Mouse (Mus musculus): Measurements from ENCODE around the gene Habp4. TPM values are rescaled to one million over a fixed set of nuclear protein-coding genes. Genes with fewer than 3 reads are reported as not detected.

Habp4 gene
- polyA plus RNA-seq (2012; rRNA removed), result 32.6 and 37.6 TPM in 2 replicates

DNA sequence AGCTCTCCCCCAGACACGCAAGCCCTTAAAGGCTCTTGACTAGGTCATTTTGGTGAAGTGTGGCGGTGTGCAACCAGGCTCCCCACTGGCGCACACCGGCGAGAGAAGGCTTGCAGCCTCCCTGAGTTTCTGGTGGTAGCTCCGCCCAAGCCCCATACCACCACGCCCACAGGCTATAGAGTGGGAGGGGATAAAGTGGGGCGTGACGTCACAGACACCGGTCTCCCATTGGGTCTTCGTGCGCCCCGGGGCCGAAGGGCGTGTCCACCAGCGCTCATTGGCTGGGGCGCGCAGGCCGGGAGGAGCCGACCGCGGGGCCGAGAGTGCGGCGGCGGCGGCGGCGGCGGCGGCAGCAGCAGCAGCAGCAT lies at the start of gene Habp4:
Gene Habp4, plus strand, starts transcription at position 277 of the 368 bp plus-strand sequence.

DNA sequence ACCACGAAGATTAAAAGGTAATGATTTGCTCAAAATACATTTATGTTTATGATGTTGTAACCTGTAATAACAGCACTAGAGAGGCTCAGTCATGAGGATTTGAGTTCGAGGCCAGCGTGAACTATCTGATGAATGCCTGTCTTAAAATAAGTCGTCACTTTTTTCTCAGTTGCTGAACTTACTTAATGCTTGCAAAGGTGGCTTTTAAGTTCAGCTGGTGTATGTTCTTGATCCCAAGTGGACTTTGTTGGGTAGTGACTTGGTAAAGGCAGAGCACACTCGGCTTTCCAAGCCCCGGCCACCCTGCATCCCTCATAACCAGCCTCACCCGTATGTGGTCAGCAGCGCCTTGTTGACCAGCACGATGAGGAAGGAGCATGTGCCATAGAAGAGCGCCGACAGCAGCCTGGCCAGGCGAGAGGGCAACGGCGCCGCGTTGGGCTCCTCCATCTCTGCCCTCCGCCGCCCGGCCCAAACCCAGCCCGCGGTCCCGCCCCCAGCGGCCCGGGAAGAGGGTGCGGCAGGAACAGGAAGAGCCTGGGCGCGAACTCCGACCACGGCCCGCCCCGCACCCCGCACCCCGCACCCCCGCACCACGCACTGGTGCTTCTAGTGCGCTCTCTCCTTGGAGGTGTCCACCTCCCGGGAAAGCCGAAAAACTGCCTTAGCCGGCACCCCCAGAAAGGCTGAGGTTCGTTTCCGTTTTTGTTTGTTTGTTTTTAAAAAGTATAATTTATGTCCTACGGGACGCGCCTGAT lies 32.6 kb upstream of the Habp4 start, which contains the start of gene Slc35d2:
Gene Slc35d2, minus strand, starts transcription at position 511 of the 758 bp plus-strand sequence.

GRCm38 (mm10) chr13:64153083-64153682 lies 8.4 kb upstream of the Habp4 start, which contains the start of gene Zfp367:
Zfp367 (minus strand) TSS chr13:64153202.

Other genes starting within 250 kb of the Habp4 start
- gene Hsd17b3, start 72.6 kb upstream of the Habp4 start, polyA plus RNA-seq (2012; rRNA removed), result 0.10 and 0.23 TPM in 2 replicates
- 1.4 and 3.1 TPM in 2 replicates for gene Slc35d2, start 32.5 kb upstream of the Habp4 start, polyA plus RNA-seq (2012; rRNA removed)
- 12.5 and 14.2 TPM in 2 replicates for gene Zfp367, start 8.6 kb upstream of the Habp4 start, polyA plus RNA-seq (2012; rRNA removed)
- gene Cdc14b, start 113.5 kb downstream of the Habp4 start, polyA plus RNA-seq (2012; rRNA removed), result 6.5 and 8.0 TPM in 2 replicates
- gene Aaed1, start 150.9 kb downstream of the Habp4 start, polyA plus RNA-seq (2012; rRNA removed), result 5.7 and 7.9 TPM in 2 replicates
- 98.2 and 119 TPM in 2 replicates for gene Ctsl, start 209.1 kb downstream of the Habp4 start, polyA plus RNA-seq (2012; rRNA removed)

Measured in central nervous system, embryonic 14 days (tissue).